Mouse (Mus musculus): ENCODE measurements around the gene Rad17. TPM values are rescaled to one million over a fixed set of nuclear protein-coding genes. Genes with fewer than 3 reads are reported as not detected.

Rad17 gene
- total and polyA plus RNA-seq, 3 experiments = 8.9 to 48.6 (median 43.9) TPM

- Histone ChIP-seq H3K36me3 (replicated peaks) (peaks cover 35% of the 10 kb centered on the region), H3K4me1 (ENCODE audit: insufficient read depth, low read depth, low read length) (peaks cover 14% of the 10 kb centered on the region), H3K27me3 (ENCODE audit: insufficient read depth, low read length) (no peaks in the 10 kb centered on the region), H3K4me3 (ENCODE audit: low read depth, low read length) (peak within 1 kb of the TSS; percentile 78), H3K9me3 (replicated peaks) (no peaks in the 10 kb centered on the region)
- ATAC-seq (ENCODE audit: extremely low read depth, insufficient number of reproducible peaks, low FRiP score, poor library complexity, severe bottlenecking) (no peak), DNase-seq (ENCODE audit: low spot score) (peak; percentile 73)
- no peak for TF ChIP-seq GATA2 (IDR thresholded peaks at IDR 0.05; ENCODE audit: borderline replicate concordance, low read depth, low read length)
- no peak for TF ChIP-seq POLR2AphosphoS5 (IDR thresholded peaks at IDR 0.05; ENCODE audit: insufficient replicate concordance, low read depth, low read length)
- TF ChIP-seq TAL1 (conservative IDR thresholded peaks at IDR 0.05; ENCODE audit: low read depth, low read length) = no peak
- TF ChIP-seq CTCF (IDR thresholded peaks at IDR 0.05; ENCODE audit: low read depth, low read length) = no peak
- TF ChIP-seq GATA1 (IDR thresholded peaks at IDR 0.05; ENCODE audit: borderline replicate concordance, low read length) = no peak
Observed at GRCm38 (mm10) chr13:100651439-100652186, 762 bp upstream of the Rad17 start, which contains the start of gene Taf9. Gene Taf9, plus strand, starts transcription at chr13:100651579.

- no peak for DNase-seq (ENCODE audit: low spot score)
- Histone ChIP-seq H3K4me1 (ENCODE audit: insufficient read depth, low read depth, low read length) (peaks cover 6% of the 10 kb centered on the region), H3K9me3 (replicated peaks) (no peaks in the 10 kb centered on the region), H3K36me3 (replicated peaks) (peaks cover 51% of the 10 kb centered on the region), H3K4me3 (ENCODE audit: low read depth, low read length) (no peak overlapping the region), H3K27me3 (ENCODE audit: insufficient read depth, low read length) (no peaks in the 10 kb centered on the region)
- TF ChIP-seq CTCF (IDR thresholded peaks at IDR 0.05; ENCODE audit: low read depth, low read length) (no peak), GATA1 (IDR thresholded peaks at IDR 0.05; ENCODE audit: borderline replicate concordance, low read length) (no peak), TAL1 (conservative IDR thresholded peaks at IDR 0.05; ENCODE audit: low read depth, low read length) (no peak), POLR2AphosphoS5 (IDR thresholded peaks at IDR 0.05; ENCODE audit: insufficient replicate concordance, low read depth, low read length) (no peak), GATA2 (IDR thresholded peaks at IDR 0.05; ENCODE audit: borderline replicate concordance, low read depth, low read length) (no peak)
- ATAC-seq (ENCODE audit: extremely low read depth, insufficient number of reproducible peaks, low FRiP score, poor library complexity, severe bottlenecking) = no peak
Observed at GRCm38 (mm10) chr13:100648223-100648622, 2.6 kb downstream of the Rad17 start.

GRCm38 (mm10) chr13:100642471-100643209, 8.2 kb downstream of the Rad17 start:
- no peaks in the 10 kb centered on the region for H3K9me3 ChIP-seq (replicated peaks)
- no peaks in the 10 kb centered on the region for H3K27me3 ChIP-seq (ENCODE audit: insufficient read depth, low read length)
- no peak for ATAC-seq (ENCODE audit: extremely low read depth, insufficient number of reproducible peaks, low FRiP score, poor library complexity, severe bottlenecking)
- no peak overlapping the region for H3K4me3 ChIP-seq (ENCODE audit: low read depth, low read length)
- no peaks in the 10 kb centered on the region for H3K4me1 ChIP-seq (ENCODE audit: insufficient read depth, low read depth, low read length)
- TF ChIP-seq CTCF (IDR thresholded peaks at IDR 0.05; ENCODE audit: low read depth, low read length) (no peak), GATA2 (IDR thresholded peaks at IDR 0.05; ENCODE audit: borderline replicate concordance, low read depth, low read length) (no peak), POLR2AphosphoS5 (IDR thresholded peaks at IDR 0.05; ENCODE audit: insufficient replicate concordance, low read depth, low read length) (no peak), TAL1 (conservative IDR thresholded peaks at IDR 0.05; ENCODE audit: low read depth, low read length) (no peak)
- peaks cover 90% of the 10 kb centered on the region for H3K36me3 ChIP-seq (replicated peaks)
- DNase-seq (ENCODE audit: low spot score) = no peak

- H3K36me3 ChIP-seq (replicated peaks) = peaks cover 71% of the 10 kb centered on the region
Observed at GRCm38 (mm10) chr13:100634106-100634691, 16.7 kb downstream of the Rad17 start.

GRCm38 (mm10) chr13:100622241-100622640, 28.6 kb downstream of the Rad17 start:
- peaks cover 73% of the 10 kb centered on the region for H3K36me3 ChIP-seq (replicated peaks)
- TF ChIP-seq TAL1 (conservative IDR thresholded peaks at IDR 0.05; ENCODE audit: low read depth, low read length) (no peak), GATA2 (IDR thresholded peaks at IDR 0.05; ENCODE audit: borderline replicate concordance, low read depth, low read length) (no peak), CTCF (IDR thresholded peaks at IDR 0.05; ENCODE audit: low read depth, low read length) (no peak)

More at GRCm38 (mm10) chr13:100634106-100634691, 16.7 kb downstream of the Rad17 start:
- DNase-seq (ENCODE audit: low spot score) = no peak
- Histone ChIP-seq H3K27me3 (ENCODE audit: insufficient read depth, low read length) (no peaks in the 10 kb centered on the region), H3K4me3 (ENCODE audit: low read depth, low read length) (no peak overlapping the region), H3K9me3 (replicated peaks) (no peaks in the 10 kb centered on the region), H3K4me1 (ENCODE audit: insufficient read depth, low read depth, low read length) (peaks cover 12% of the 10 kb centered on the region)
- TF ChIP-seq GATA1 (IDR thresholded peaks at IDR 0.05; ENCODE audit: borderline replicate concordance, low read length) (no peak), CTCF (IDR thresholded peaks at IDR 0.05; ENCODE audit: low read depth, low read length) (no peak), TAL1 (conservative IDR thresholded peaks at IDR 0.05; ENCODE audit: low read depth, low read length) (no peak), GATA2 (IDR thresholded peaks at IDR 0.05; ENCODE audit: borderline replicate concordance, low read depth, low read length) (no peak), POLR2AphosphoS5 (IDR thresholded peaks at IDR 0.05; ENCODE audit: insufficient replicate concordance, low read depth, low read length) (no peak)
- peak; percentile 63 for ATAC-seq (ENCODE audit: extremely low read depth, insufficient number of reproducible peaks, low FRiP score, poor library complexity, severe bottlenecking)

GRCm38 (mm10) chr13:100617583-100617982, 33.3 kb downstream of the Rad17 start:
- Histone ChIP-seq H3K36me3 (replicated peaks) (peaks cover 40% of the 10 kb centered on the region), H3K27me3 (ENCODE audit: insufficient read depth, low read length) (peaks cover 3% of the 10 kb centered on the region; the same call in 1 of the 2 replicates), H3K4me1 (ENCODE audit: insufficient read depth, low read depth, low read length) (peaks cover 16% of the 10 kb centered on the region), H3K9me3 (replicated peaks) (no peaks in the 10 kb centered on the region), H3K4me3 (ENCODE audit: low read depth, low read length) (no peak overlapping the region)
- DNase-seq (ENCODE audit: low spot score) (no peak), ATAC-seq (ENCODE audit: extremely low read depth, insufficient number of reproducible peaks, low FRiP score, poor library complexity, severe bottlenecking) (no peak)
- no peak for TF ChIP-seq CTCF (IDR thresholded peaks at IDR 0.05; ENCODE audit: low read depth, low read length)
- TF ChIP-seq POLR2AphosphoS5 (IDR thresholded peaks at IDR 0.05; ENCODE audit: insufficient replicate concordance, low read depth, low read length) = no peak
- no peak for TF ChIP-seq GATA1 (IDR thresholded peaks at IDR 0.05; ENCODE audit: borderline replicate concordance, low read length)
- TF ChIP-seq TAL1 (conservative IDR thresholded peaks at IDR 0.05; ENCODE audit: low read depth, low read length) = no peak
- TF ChIP-seq GATA2 (IDR thresholded peaks at IDR 0.05; ENCODE audit: borderline replicate concordance, low read depth, low read length) = no peak

More at GRCm38 (mm10) chr13:100622241-100622640, 28.6 kb downstream of the Rad17 start:
- peaks cover 10% of the 10 kb centered on the region for H3K4me1 ChIP-seq (ENCODE audit: insufficient read depth, low read depth, low read length)
- DNase-seq (ENCODE audit: low spot score) (no peak), ATAC-seq (ENCODE audit: extremely low read depth, insufficient number of reproducible peaks, low FRiP score, poor library complexity, severe bottlenecking) (no peak)
- no peaks in the 10 kb centered on the region for H3K9me3 ChIP-seq (replicated peaks)
- no peaks in the 10 kb centered on the region for H3K27me3 ChIP-seq (ENCODE audit: insufficient read depth, low read length)
- H3K4me3 ChIP-seq (ENCODE audit: low read depth, low read length) = no peak overlapping the region
